Mouse (Mus musculus) erythroblast, embryonic 14.5 days (primary cell): ENCODE results near the gene Cacng1. TPM values are rescaled to one million over a fixed set of nuclear protein-coding genes. Genes with fewer than 3 reads are reported as not detected.

Experiments
- H3K27me3 ChIP-seq: 2 replicates; pipeline ENCODE4 v1.6.1; 2012; ENCODE audit warnings: inconsistent platforms; ENCODE audit not compliant: control insufficient read depth
- H3K36me3 ChIP-seq: 2 replicates; pipeline ENCODE4 v1.6.1; 2012; ENCODE audit warnings: mild to moderate bottlenecking, inconsistent platforms; ENCODE audit not compliant: control insufficient read depth
- H3K4me1 ChIP-seq: 2 replicates; pipeline ENCODE4 v1.6.1; 2012; ENCODE audit warnings: inconsistent platforms; ENCODE audit not compliant: control insufficient read depth
- H3K4me3 ChIP-seq: replicated peaks from 2 replicates; pipeline ENCODE3; 2012; ENCODE audit warnings: moderate library complexity, mild to moderate bottlenecking, inconsistent platforms
- H3K9me3 ChIP-seq: 2 replicates; pipeline ENCODE4 v1.6.1; 2012; ENCODE audit warnings: low read length, inconsistent platforms, mixed read lengths; ENCODE audit not compliant: control insufficient read depth
- GATA1 ChIP-seq: IDR thresholded peaks from 2 replicates; pipeline ENCODE4 v1.6.1; 2012; ENCODE audit warnings: low read length, inconsistent platforms, mixed read lengths
- TAL1 ChIP-seq: IDR thresholded peaks from 3 replicates; pipeline ENCODE4 v1.6.1; 2012; ENCODE audit warnings: low read length, inconsistent platforms, mixed read lengths
- polyA plus RNA-seq: library from polyadenylated mRNA; stranded (reverse); fragments of >175 nt; gene quantifications from 2 replicates; pipeline ENCODE4 v1.2.3, GENCODE M21; 2012

Cacng1 gene
- polyA plus RNA-seq, 1 experiment, result not detected

DNA sequence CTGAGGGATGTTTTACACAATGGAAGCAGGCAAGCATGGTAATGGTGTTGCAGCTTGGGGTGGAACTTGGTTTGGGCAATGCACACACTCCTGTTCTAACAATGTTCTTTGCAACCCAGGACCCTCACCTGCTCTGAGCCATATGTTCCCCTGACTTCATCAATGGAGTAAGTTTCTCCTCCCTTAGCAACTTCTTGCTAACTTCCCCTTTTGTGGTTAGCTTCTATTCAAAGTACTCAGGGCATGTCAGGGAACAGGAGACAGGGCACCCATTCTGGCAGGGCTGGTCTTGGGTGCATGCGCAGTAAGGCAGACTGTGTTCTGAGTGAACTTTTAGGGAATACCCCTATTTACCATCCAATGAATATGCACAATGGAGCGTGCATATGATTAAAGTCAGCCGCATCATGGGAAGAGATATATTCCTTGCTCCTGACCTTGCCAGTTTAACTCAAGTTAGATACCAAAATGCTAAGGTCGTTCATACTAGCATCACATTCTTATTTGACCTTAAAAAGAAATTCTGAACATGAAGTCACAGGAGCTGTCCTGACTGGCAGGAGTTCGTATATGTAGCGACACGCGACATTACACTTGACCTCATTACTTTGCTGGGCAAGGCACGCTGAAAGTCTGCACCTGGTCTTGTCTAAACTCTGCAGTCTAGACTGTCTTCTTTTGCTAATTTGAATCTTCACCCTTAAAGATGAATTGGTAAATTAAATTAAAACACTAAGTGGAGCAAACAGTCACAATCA lies 4.1 kb upstream of the Cacng1 start:
- TF ChIP-seq TAL1 (no peak), GATA1 (no peak)
- Histone ChIP-seq H3K27me3 (no peaks in the 10 kb centered on the region), H3K9me3 (peaks cover 12% of the 10 kb centered on the region)

DNA sequence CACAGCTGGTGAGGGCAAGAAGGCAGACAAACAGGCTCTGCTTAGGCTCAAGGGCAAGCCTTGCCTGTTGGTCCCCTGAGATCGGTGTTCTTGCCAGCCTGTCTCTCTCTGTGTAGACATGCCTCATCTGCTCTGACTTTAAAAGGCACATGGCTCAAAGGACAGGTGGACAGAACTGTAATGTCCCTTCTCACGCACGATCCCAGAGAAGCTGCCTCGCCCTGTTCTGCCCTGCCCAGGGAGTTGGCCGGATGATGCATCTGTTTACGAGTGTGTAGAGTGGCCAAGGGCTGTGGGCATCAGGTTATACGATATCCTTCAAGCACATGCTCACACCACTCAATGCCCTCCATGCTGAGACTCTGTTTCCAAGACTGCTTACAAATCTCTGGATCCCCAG lies 2.0 kb downstream of the Cacng1 start:
- no peak for TF ChIP-seq GATA1
- no peak for TF ChIP-seq TAL1
- peaks cover 8% of the 10 kb centered on the region for H3K9me3 ChIP-seq
- no peaks in the 10 kb centered on the region for H3K4me1 ChIP-seq
- no peak overlapping the region for H3K4me3 ChIP-seq
- no peaks in the 10 kb centered on the region for H3K36me3 ChIP-seq
- no peaks in the 10 kb centered on the region for H3K27me3 ChIP-seq

More for the DNA sequence above, 4.1 kb upstream of the Cacng1 start:
- H3K4me1 ChIP-seq, result no peaks in the 10 kb centered on the region
- H3K36me3 ChIP-seq, result no peaks in the 10 kb centered on the region
- no peak overlapping the region for H3K4me3 ChIP-seq

GRCm38 (mm10) chr11:107710379-107710778 lies 5.9 kb downstream of the Cacng1 start:
- no peak overlapping the region for H3K4me3 ChIP-seq
- no peaks in the 10 kb centered on the region for H3K9me3 ChIP-seq
- no peak for TF ChIP-seq TAL1
- no peak for TF ChIP-seq GATA1
- H3K36me3 ChIP-seq, result no peaks in the 10 kb centered on the region
- H3K4me1 ChIP-seq, result no peaks in the 10 kb centered on the region
- no peaks in the 10 kb centered on the region for H3K27me3 ChIP-seq

DNA sequence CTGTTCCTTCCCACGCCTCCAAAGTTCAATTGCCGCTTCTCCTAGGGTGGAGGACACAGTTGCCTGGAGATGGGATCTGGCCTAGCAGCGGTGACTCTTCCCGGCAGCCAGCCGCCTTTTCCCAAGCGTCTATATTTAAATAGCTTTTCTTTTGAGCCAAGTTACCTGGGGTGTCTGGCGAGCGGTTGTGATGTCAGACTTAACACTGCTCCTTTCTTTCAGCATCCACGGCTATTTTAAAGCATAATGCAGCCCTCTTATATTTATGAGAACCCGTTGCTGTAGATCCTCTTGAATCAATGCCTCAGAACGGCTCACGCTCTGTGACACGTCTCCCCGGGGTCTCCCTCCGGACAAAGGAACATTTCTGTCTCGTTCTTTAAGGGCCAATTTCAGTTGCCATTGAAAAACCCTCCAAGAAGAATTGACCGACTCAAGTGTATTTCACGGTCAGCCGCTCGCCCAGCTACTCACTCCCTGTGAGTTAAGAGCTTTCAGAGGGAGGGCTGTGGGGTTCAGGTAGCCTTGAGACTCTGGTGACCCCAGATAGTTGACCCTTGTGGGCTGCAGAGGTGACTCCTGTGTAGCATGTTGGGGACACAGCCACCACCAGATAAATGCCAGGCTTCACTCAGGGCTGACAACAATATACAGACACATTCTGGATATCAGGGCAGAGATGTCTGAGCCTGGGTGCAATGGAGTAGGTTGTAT lies 8.3 kb downstream of the Cacng1 start:
- H3K4me3 ChIP-seq, result no peak overlapping the region
- H3K27me3 ChIP-seq, result no peaks in the 10 kb centered on the region
- H3K36me3 ChIP-seq, result no peaks in the 10 kb centered on the region
- no peaks in the 10 kb centered on the region for H3K4me1 ChIP-seq
- TF ChIP-seq TAL1 (no peak), GATA1 (no peak)
- H3K9me3 ChIP-seq, result no peaks in the 10 kb centered on the region

DNA sequence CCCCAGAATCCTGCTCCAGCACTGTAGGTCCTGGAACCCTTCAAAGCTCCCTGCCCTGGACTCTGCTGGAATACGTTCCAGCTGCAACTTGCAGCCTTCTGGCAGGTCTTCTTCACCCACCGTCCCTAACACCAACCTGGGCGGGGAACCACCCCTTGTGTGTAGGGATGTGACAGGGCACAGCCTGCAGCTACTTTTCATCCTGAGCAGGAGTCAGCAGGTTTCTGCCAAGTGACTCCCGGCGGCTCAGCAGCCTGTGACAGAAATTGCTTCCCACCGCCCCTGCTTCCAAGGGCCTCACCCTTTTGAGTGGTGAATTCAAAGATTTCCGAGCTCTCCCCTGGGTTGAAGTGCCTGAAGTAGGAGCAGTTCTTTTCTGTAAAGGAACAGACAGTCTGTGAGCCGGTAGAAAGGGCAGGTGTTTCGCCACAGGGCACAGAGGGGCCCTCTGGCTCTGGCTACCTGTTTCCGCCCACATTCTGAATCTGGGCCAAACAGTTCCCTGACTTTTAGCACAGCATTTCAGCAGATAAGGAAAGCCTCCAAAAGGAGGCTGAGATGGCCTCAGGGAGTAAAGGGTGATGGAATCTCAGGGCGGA lies 10.7 kb downstream of the Cacng1 start:
- Histone ChIP-seq H3K4me1 (no peaks in the 10 kb centered on the region), H3K27me3 (no peaks in the 10 kb centered on the region), H3K4me3 (no peak overlapping the region), H3K36me3 (no peaks in the 10 kb centered on the region), H3K9me3 (no peaks in the 10 kb centered on the region)
- TF ChIP-seq TAL1 (no peak), GATA1 (no peak)

GRCm38 (mm10) chr11:107705060-107705459 lies 11.3 kb downstream of the Cacng1 start:
- Histone ChIP-seq H3K4me1 (no peaks in the 10 kb centered on the region), H3K9me3 (no peaks in the 10 kb centered on the region), H3K4me3 (no peak overlapping the region), H3K36me3 (no peaks in the 10 kb centered on the region), H3K27me3 (no peaks in the 10 kb centered on the region)
- no peak for TF ChIP-seq TAL1
- TF ChIP-seq GATA1, result no peak

- Histone ChIP-seq H3K9me3 (no peaks in the 10 kb centered on the region), H3K4me3 (no peak overlapping the region), H3K36me3 (no peaks in the 10 kb centered on the region), H3K27me3 (no peaks in the 10 kb centered on the region), H3K4me1 (no peaks in the 10 kb centered on the region)
- TF ChIP-seq TAL1 (no peak), GATA1 (no peak)
Measured at GRCm38 (mm10) chr11:107703272-107704134, 12.8 kb downstream of the Cacng1 start.

GRCm38 (mm10) chr11:107699967-107700366 lies 16.4 kb downstream of the Cacng1 start:
- H3K27me3 ChIP-seq, result no peaks in the 10 kb centered on the region
- H3K9me3 ChIP-seq, result no peaks in the 10 kb centered on the region
- no peaks in the 10 kb centered on the region for H3K4me1 ChIP-seq
- H3K4me3 ChIP-seq, result no peak overlapping the region
- TF ChIP-seq GATA1, result no peak
- TF ChIP-seq TAL1, result no peak
- H3K36me3 ChIP-seq, result no peaks in the 10 kb centered on the region
